In the genomic region with DNA sequence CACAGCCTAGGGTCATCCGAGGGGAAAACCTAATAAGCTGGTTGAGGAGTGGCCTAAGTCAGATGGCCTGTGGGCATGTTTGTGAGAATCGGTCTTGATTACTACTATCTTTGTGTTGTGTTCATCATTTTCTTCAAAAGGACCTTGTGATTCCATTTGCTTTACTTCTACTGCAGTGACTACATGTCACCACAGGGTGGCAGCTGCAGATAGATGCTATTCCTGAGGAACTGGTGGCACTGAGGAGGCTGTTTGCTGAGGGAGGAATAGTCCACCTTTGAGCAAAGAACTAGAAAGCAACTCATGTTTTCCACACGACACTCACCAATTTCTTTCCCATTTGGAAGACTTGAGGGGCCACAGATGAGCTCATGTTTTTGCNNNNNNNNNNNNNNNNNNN, we compare ENCODE assay signal across 8 mouse cellular contexts. TPM values are rescaled to one million over a fixed set of nuclear protein-coding genes. Genes with fewer than 3 reads are reported as not detected.
A peak's percentile ranks its signal among the peaks of the same experiment; 100 is the strongest.
DNase-seq lines count a peak whose midpoint lies in the region; ATAC-seq and TF ChIP-seq lines count a peak whose summit lies in the region.

No protein-coding gene starts in this region.

- peak; percentile 19 for DNase-seq in adrenal gland, adult 2 months
- no peak for DNase-seq in adrenal gland, adult 18-20 months (ENCODE audit: low spot score in 2 of 2)
- peak; percentile 55 for DNase-seq in kidney, adult 2 months
- DNase-seq in Muller cell, postnatal 12 days (ENCODE audit: inconsistent ontology term) = peak; percentile 5
- peak; percentile 34 for DNase-seq in induced T-regulatory cell, adult 2 months (ENCODE audit: low read depth)

- H3K4me3 ChIP-seq in kidney, adult 2 months (ENCODE audit: insufficient read depth, low read depth, low read length) = no peak overlapping the region
- H3K4me3 ChIP-seq in kidney, embryonic 15.5 days (replicated peaks) = no peak overlapping the region

- 65% methylated on average over 3 of the region's 3 CpGs for WGBS in kidney, adult 2 months
- WGBS in kidney, embryonic 15.5 days = 64% methylated on average over 3 of the region's 3 CpGs

- peak; percentile 67 for TF ChIP-seq CTCF in kidney, adult 2 months (conservative IDR thresholded peaks at IDR 0.05; ENCODE audit: insufficient read depth, insufficient read length, low read depth, low read length)

- no peak for TF ChIP-seq POLR2A in kidney, adult 2 months (IDR thresholded peaks at IDR 0.05; ENCODE audit: low read depth, low read length)

- H3K36me3 ChIP-seq in kidney, adult 2 months (ENCODE audit: control insufficient read depth, insufficient read depth, low read length) = peaks cover 10% of the 10 kb centered on the region
- peaks cover 94% of the 10 kb centered on the region for H3K36me3 ChIP-seq in kidney, embryonic 15.5 days

- no peak overlapping the region for H3K4me2 ChIP-seq in kidney, embryonic 15.5 days

- H3K9ac ChIP-seq in kidney, embryonic 15.5 days = no peak overlapping the region

- no peaks in the 10 kb centered on the region for H3K9me3 ChIP-seq in kidney, embryonic 15.5 days (replicated peaks)

- no peaks in the 10 kb centered on the region for H3K4me1 ChIP-seq in kidney, adult 2 months (ENCODE audit: control insufficient read depth, insufficient read depth, low read length)
- H3K4me1 ChIP-seq in kidney, embryonic 15.5 days = no peaks in the 10 kb centered on the region

- ATAC-seq in kidney, embryonic 15.5 days (replicated peaks; ENCODE audit: low FRiP score) = no peak
- ATAC-seq in megakaryocyte-erythroid progenitor cell, adult 5-6 weeks (replicated peaks; ENCODE audit: low FRiP score, low TSS enrichment, poor library complexity, severe bottlenecking) = 0 out of 2 replicates have a peak, but pooled peaks have one; percentile 61
- no peak; the same call in 1 of the 2 replicates for ATAC-seq in monocyte, adult 5-6 weeks (replicated peaks; ENCODE audit: insufficient number of reproducible peaks, low FRiP score, low TSS enrichment, poor library complexity, severe bottlenecking)

- H3K27me3 ChIP-seq in kidney, adult 2 months (replicated peaks; ENCODE audit: control insufficient read depth, insufficient read depth, low read length) = no peaks in the 10 kb centered on the region
- no peaks in the 10 kb centered on the region for H3K27me3 ChIP-seq in kidney, embryonic 15.5 days

- H3K27ac ChIP-seq in kidney, adult 2 months (ENCODE audit: insufficient read depth, low read depth, low read length) = no peak overlapping the region
- no peak overlapping the region for H3K27ac ChIP-seq in kidney, embryonic 15.5 days

RNA-seq across cellular contexts. Expression of a gene that starts 11.6 kb away (rescaled TPM):
- 10 to 100 TPM; 27.1 to 34.5 TPM for total RNA-seq in adrenal gland, adult 2 months (2021)
- polyA plus RNA-seq in adrenal gland, adult 2 months (2012; rRNA removed) = 9.6 and 11.1 TPM in 2 replicates
- total RNA-seq in adrenal gland, adult 18-20 months (2021) = 10 to 100 TPM; 25.6 to 28.3 TPM
- polyA plus RNA-seq in kidney, adult 2 months (2012; rRNA removed) = 15.7 and 17.6 TPM in 2 replicates
- polyA plus RNA-seq in kidney, embryonic 15.5 days (2015; fragmentation: Nextera tagmentation; extraction: Ambion mirVana) = 18.9 and 20.0 TPM in 2 replicates
- total RNA-seq in megakaryocyte-erythroid progenitor cell, adult 5-6 weeks (2014; fragmentation: Nextera tagmentation) = 11.3 and 16.5 TPM in 2 replicates
- total RNA-seq in megakaryocyte-erythroid progenitor cell, adult 5-6 weeks (2017) = 13.3 and 13.9 TPM in 2 replicates
- total RNA-seq in monocyte, adult 5-6 weeks (2017) = 11.9 to 23.5 TPM (median 13.9 TPM) in 3 replicates

Comparison
In these comparisons a context has a peak if more than half of its experiments do, and no peak if none do; other contexts are left out.
1. DNase-seq: peak in adrenal gland, adult 2 months (single experiment), kidney, adult 2 months (single experiment), Muller cell, postnatal 12 days (single experiment) and induced T-regulatory cell, adult 2 months (single experiment); none in adrenal gland, adult 18-20 months (0 of 2).